Mouse (Mus musculus) CD4-positive helper T cell, adult 2 months (primary cell): ENCODE results near the gene Zfp831.

Source experiments
- DNase-seq: peaks from one replicate; pipeline ENCODE4 v3.0.0-alpha.2; 2012; ENCODE audit warnings: low read depth, missing footprints, low spot score

Zfp831 gene

DNA sequence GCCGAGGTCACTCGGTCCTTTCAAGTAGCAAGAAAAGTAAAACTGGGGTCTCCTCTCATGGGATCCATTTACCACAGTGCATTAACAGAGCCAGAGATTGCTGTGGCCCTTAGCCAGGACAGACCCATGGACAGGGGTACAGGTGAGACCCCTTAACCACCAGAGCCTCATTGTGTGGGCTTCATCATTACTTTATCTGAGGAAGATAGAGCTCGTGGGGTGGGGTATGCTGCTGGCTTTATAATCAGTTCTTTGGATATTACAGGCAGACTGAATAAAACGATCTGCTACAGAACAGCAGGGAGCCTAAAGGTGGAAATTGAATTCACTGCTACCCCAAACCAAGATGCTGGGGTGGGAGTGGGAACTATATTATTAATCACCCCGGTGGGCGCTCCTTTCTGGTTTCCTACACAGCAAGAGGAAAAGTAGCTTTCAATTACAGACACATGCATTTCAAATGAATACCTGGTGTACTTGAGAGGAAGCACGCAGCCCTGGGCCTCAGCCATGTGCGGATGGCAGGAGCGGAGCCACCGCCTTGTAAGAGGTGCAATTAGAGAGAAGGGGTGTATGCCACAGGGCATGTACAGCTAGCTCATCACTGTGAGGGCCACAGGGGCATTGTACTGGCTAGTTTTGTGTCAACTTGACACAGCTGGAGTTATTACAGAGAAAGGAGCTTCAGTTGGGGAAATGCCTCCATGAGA, 83.9 kb downstream of the Zfp831 start:
- DNase-seq = no peak

DNA sequence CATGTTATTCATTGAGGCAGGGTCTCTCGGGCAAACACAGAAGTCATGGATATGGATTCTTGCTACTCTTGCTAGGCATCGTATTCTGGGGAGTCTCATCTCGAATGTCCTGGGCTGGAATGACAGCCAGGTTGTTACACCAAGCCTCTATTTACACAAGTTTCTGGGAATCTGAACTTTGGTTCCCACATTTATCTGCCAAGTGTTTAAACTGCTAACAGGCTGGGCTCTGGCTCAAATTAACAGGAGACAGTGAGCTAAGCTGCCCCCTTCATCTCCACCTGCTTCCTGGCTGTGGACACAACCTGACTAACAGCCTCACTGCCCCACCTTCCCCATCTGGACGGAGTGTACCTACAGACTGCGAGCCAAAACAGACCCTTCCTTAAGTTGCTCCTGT, 88.6 kb downstream of the Zfp831 start:
- no peak for DNase-seq

DNA sequence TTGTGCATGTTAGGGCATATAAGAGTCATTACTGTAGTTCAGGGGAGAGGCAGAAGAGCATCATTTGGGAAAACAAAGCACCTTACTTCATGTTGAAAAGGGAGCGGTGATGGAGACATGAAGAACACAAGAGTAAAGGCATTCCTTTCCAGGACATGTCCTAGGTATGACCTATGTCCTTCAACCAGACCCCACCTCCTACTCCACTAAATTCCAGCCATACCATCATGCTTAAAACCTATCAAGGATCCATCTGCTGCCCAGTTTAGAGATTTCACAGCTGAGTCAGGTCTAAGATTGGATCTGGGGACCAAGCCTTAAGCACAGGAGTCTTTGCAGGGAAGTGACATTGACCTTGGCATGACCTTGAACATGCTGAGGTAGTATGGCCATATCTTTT, 91.9 kb downstream of the Zfp831 start:
- DNase-seq = no peak

DNA sequence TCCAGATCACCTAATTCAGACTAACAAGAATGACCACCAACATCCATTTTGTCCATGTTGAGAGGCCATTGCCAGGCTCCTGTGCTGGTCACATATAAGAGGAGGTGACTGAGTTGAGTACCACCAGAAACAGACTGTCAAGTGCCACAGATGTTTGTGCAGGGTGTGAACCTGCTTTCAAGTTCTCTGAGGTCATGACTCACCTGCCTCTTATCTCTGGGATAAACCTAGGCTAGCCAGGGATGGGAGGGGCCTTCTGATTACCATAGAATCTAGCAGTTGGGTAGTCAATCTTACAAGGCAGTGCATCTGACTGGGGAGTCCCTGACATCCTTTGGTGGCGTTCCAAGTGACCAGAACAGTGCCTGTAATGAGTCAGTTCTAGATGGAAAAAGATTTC, 103.8 kb downstream of the Zfp831 start:
- DNase-seq = no peak

DNA sequence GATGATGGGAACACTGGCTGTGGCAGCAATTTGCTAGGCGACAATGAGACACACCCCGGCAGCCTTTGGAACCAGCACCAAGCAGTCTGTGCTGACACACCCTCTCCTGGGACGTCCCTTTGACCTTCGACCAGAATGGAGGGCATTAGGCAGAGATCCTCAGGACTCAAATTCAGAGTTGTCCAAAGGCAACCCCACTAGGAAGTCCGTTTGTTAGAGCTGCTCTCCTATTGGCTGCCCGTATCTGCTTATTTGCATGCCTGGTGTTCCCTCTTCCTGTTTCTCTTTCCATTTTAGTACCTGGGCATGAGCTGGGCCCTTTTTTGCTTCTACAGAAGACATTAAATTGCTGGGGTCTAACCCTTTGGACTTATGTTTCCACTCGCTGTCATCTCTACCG, 105.0 kb downstream of the Zfp831 start:
- no peak for DNase-seq

DNA sequence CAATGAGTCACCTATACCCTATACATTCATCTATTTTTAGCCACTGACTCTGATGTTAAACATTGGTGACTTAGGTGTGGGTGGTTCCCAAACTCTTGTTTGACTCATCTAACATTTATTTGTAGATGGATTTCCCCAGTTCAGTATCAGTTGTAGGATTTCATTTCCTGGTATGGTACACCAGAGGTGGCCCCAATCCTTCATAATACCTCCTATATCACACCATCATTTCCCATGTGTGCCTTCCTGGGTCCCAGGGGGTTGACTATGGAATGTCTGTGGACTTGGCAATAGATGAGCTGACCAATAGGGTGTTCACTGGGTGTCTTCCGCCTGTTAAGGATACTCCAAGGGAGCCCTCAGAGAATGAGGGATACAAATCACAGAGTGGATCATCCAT, 109.9 kb downstream of the Zfp831 start:
- no peak for DNase-seq

DNA sequence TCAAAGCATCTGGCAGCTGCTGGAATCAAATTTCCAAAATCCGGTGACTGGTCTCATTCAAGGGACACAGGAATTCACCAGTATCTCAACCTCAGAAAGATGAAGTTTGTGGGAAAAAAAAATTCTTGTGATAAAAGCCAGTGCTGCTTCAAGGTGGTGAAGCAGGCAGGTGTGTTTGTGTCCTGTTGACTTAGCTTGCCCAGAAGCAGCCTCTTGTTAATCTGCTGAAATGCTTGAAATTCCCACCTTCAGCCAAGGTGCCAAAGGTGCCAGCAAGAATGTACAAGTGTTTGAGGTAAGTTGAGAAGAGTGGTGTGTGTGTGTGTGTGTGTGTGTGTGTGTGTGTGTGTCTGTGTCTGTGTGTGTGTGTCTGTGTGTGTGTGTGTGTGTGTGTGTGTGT, 110.9 kb downstream of the Zfp831 start:
- DNase-seq = no peak

DNA sequence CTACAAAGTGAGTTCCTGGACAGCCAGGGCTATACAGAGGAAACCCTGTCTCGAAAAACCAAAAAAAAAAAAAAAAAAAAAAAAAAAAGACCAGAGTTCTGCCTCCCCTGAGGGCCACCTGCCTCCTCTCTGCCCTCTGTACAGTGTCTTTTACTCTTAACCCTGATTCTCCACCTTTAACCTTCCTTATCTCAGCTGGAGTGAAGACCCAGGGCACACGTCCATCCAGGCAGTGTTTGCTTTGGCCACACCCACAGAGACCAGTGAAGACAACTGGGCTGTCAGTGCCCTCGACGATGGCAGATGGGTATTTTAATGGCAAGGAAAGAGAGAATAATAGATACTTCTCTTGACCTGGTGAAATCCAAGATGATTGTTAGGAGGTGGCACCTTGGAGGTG, 115.9 kb downstream of the Zfp831 start:
- DNase-seq = no peak
